Mouse (Mus musculus) spleen, adult 2 months (tissue): ENCODE measurements around the gene Sult2b1. TPM values are rescaled to one million over a fixed set of nuclear protein-coding genes. Genes with fewer than 3 reads are reported as not detected.

Experiments used
- DNase-seq, 2 experiments: peaks; one replicate each; pipeline versions ENCODE4 v3.0.0 to v3.0.0-alpha.2; 2012 to 2021; ENCODE audit warnings: low spot score in 2 of 2, low read depth in 1 of 2
- H3K27ac ChIP-seq: fragments of 200-500 bp; 2 replicates; pipeline ENCODE4 v1.5.1; 2012; ENCODE audit warnings: low read length, inconsistent platforms; ENCODE audit not compliant: insufficient read depth
- H3K27me3 ChIP-seq: fragments of 200-500 bp; 2 replicates; pipeline ENCODE4 v1.6.1; 2012; ENCODE audit warnings: mild to moderate bottlenecking, moderate library complexity, low read length, inconsistent platforms; ENCODE audit not compliant: control insufficient read depth, insufficient read depth
- H3K36me3 ChIP-seq: fragments of 200-500 bp; 2 replicates; pipeline ENCODE4 v1.6.1; 2012; ENCODE audit warnings: mild to moderate bottlenecking, low read length, inconsistent platforms; ENCODE audit not compliant: control insufficient read depth, insufficient read depth
- H3K4me1 ChIP-seq: fragments of 200-500 bp; 2 replicates; pipeline ENCODE4 v1.6.1; 2011; ENCODE audit warnings: inconsistent platforms; ENCODE audit not compliant: control insufficient read depth, insufficient read depth, insufficient read length
- H3K4me3 ChIP-seq: fragments of 200-500 bp; 2 replicates; pipeline ENCODE4 v1.5.1; 2011; ENCODE audit warnings: mild to moderate bottlenecking, inconsistent platforms; ENCODE audit not compliant: insufficient read depth, insufficient read length; ENCODE audit errors: extremely low read depth
- CTCF ChIP-seq: fragments of 200-500 bp; IDR thresholded peaks from 2 replicates; pipeline ENCODE4 v1.5.1; 2011; ENCODE audit warnings: mild to moderate bottlenecking, inconsistent platforms; ENCODE audit not compliant: insufficient read depth, insufficient read length, insufficient replicate concordance; ENCODE audit errors: extremely low read depth
- POLR2A ChIP-seq: fragments of 200-500 bp; IDR thresholded peaks from 2 replicates; pipeline ENCODE4 v1.6.1; 2011; ENCODE audit warnings: low read depth, low read length, inconsistent platforms
- WGBS: fragments of 180-500 bp; shearing (Covaris S2); methylation state at CpG from one replicate; pipeline ENCODE4 v1.1.7; 2018; 5-methylcytosine and 5-hydroxymethylcytosine counted together
- polyA plus RNA-seq: library from polyadenylated mRNA; depleted of rRNA; stranded (reverse); fragments of >200 nt; gene quantifications from 2 replicates; pipeline ENCODE4 v1.2.3, GENCODE M21; 2012

The Sult2b1 gene
- polyA plus RNA-seq, 1 experiment: 0.76 TPM

DNA sequence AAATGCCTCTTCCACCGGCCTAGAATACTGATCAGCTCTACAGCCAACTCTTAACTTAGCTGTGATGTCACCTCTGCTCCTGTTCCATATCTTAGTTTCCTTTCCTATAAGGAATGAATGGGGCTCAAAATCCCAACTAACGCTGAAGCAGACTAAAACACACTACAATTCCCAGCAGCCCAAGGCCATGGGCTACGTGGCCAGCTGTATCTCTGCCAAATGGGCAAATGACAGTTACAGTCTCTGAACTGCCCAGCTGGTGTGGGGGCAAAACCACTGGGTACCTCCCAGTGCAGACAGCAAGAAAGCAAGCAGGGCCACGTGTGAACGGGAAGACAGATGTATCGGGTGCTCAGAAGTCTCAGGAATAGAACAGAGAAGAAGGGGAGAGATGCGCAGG lies 42.2 kb upstream of the Sult2b1 start:
- WGBS: 88% methylated on average over 7 of the region's 7 CpGs
- Histone ChIP-seq H3K36me3 (peaks cover 24% of the 10 kb centered on the region), H3K27ac (no peak overlapping the region), H3K4me3 (no peak overlapping the region), H3K27me3 (no peaks in the 10 kb centered on the region), H3K4me1 (peaks cover 7% of the 10 kb centered on the region; the same call in 1 of the 2 replicates)
- no peak for TF ChIP-seq CTCF
- no peak for TF ChIP-seq POLR2A
- no peak for DNase-seq

- WGBS: 90% methylated on average over 7 of the region's 7 CpGs
- Histone ChIP-seq H3K4me3 (no peak within 1 kb of the TSS), H3K4me1 (no peaks in the 10 kb centered on the region), H3K36me3 (peaks cover 24% of the 10 kb centered on the region), H3K27ac (no peak within 1 kb of the TSS), H3K27me3 (no peaks in the 10 kb centered on the region)
- DNase-seq: no peak
- TF ChIP-seq POLR2A (no peak), CTCF (no peak)
These were observed 40.1 kb upstream of the Sult2b1 start, which contains the start of gene Kcnj14 for GRCm38 (mm10) chr7:45824598-45824997. Gene Kcnj14, minus strand, starts transcription at chr7:45824782.

GRCm38 (mm10) chr7:45820913-45821312 lies 36.4 kb upstream of the Sult2b1 start:
- no peak for TF ChIP-seq POLR2A
- TF ChIP-seq CTCF: no peak
- peaks cover 11% of the 10 kb centered on the region for H3K36me3 ChIP-seq
- no peaks in the 10 kb centered on the region for H3K27me3 ChIP-seq
- H3K4me3 ChIP-seq: no peak overlapping the region
- DNase-seq: no peak
- no peak overlapping the region for H3K27ac ChIP-seq
- H3K4me1 ChIP-seq: no peaks in the 10 kb centered on the region

- no peak overlapping the region for H3K4me3 ChIP-seq
- WGBS: 23% methylated on average over 25 of the region's 25 CpGs
- no peaks in the 10 kb centered on the region for H3K27me3 ChIP-seq
- TF ChIP-seq POLR2A (no peak), CTCF (no peak)
- H3K36me3 ChIP-seq: peaks cover 3% of the 10 kb centered on the region; the same call in 1 of the 2 replicates
- no peak for DNase-seq
- H3K27ac ChIP-seq: no peak overlapping the region
- peaks cover under 1% of the 10 kb centered on the region; the same call in 1 of the 2 replicates for H3K4me1 ChIP-seq
These were observed 35.4 kb upstream of the Sult2b1 start for GRCm38 (mm10) chr7:45819843-45820242.

- TF ChIP-seq POLR2A (no peak), CTCF (no peak)
- WGBS: 68% methylated on average over 2 of the region's 2 CpGs
- no peak for DNase-seq
- Histone ChIP-seq H3K4me3 (no peak overlapping the region), H3K4me1 (peaks cover 4% of the 10 kb centered on the region; the same call in 1 of the 2 replicates), H3K27ac (no peak overlapping the region), H3K36me3 (peaks cover 13% of the 10 kb centered on the region), H3K27me3 (no peaks in the 10 kb centered on the region)
These were observed 31.5 kb upstream of the Sult2b1 start for GRCm38 (mm10) chr7:45815984-45816351.

DNA sequence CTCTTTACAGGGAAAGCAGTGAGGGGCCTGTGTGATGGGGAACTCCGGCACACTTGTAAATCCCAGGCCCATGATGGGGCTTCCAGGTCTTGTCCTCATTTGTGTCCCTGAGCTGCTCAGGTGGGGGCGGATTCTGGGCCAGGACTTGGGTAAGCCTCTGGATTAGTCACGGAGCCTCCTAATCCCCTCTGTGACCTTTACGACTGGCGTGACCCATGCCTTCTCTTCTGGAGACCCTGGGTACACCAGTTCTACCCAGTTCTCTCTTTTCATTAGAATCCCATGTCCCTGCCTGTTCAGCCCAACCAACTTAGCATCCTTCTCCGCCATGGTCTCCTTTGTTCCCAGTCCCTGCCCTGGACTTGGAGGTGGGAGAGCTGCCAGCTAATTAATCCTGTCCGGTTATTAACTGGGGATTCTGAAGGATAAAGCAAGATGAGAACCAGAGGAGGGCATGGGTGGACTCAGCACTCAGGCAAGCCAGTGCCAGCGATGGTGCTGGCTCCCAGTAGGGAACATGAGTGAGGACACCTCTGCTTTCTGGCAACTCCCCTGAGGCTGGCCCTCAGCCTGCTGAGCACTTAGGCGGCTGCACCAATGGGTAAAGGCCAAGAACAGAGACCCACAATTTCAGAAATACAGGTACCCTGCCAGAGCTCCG lies 31.0 kb upstream of the Sult2b1 start:
- no peaks in the 10 kb centered on the region for H3K27me3 ChIP-seq
- WGBS: 89% methylated on average over 10 of the region's 10 CpGs
- no peak overlapping the region for H3K27ac ChIP-seq

DNA sequence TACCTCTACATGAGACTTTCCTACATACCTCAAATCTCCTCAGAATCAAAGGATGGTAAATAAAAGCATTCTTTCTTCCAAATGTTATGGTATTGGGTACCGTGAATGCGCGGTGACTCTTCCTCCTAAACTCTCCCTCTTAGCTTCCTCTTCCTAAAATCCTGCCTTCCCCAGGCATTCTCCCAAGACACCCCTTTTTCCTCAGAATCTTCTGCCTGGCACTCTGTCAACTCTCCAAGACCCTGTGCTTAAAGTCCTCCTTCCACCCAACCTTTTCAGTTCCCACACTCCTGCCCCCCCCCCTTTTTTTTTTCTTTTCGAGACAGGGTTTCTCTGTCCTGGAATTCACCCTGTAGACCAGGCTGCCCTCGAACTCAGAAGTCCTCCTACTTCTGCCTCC lies 30.4 kb upstream of the Sult2b1 start:
- H3K4me3 ChIP-seq: no peak overlapping the region
- H3K27me3 ChIP-seq: no peaks in the 10 kb centered on the region
- H3K36me3 ChIP-seq: peaks cover 25% of the 10 kb centered on the region
- H3K27ac ChIP-seq: no peak overlapping the region
- 8% methylated on average over 5 of the region's 5 CpGs for WGBS
- TF ChIP-seq POLR2A (no peak), CTCF (no peak)
- no peak for DNase-seq
- peaks cover 4% of the 10 kb centered on the region; the same call in 1 of the 2 replicates for H3K4me1 ChIP-seq

More for the DNA sequence above, 31.0 kb upstream of the Sult2b1 start:
- DNase-seq: no peak
- TF ChIP-seq CTCF (no peak), POLR2A (no peak)
- H3K36me3 ChIP-seq: peaks cover 18% of the 10 kb centered on the region
- H3K4me3 ChIP-seq: no peak overlapping the region
- peaks cover 4% of the 10 kb centered on the region; the same call in 1 of the 2 replicates for H3K4me1 ChIP-seq
